Mouse (Mus musculus): ENCODE measurements around the gene Uqcc2. TPM values are rescaled to one million over a fixed set of nuclear protein-coding genes. Genes with fewer than 3 reads are reported as not detected.

Gene Uqcc2
- polyA plus RNA-seq, 1 experiment from 2014 or later: 350 TPM

GRCm38 (mm10) chr17:27101675-27102074 lies 32.0 kb downstream of the Uqcc2 start:
- Histone ChIP-seq H3K9ac (ENCODE audit: low read depth, low read length) (0 out of 2 replicates have a peak overlapping the region, but pooled peaks have one; percentile 8), H3K27ac (replicated peaks; ENCODE audit: low read depth, low read length) (no peak overlapping the region), H3K4me3 (ENCODE audit: low read depth, low read length) (no peak overlapping the region), H3K36me3 (ENCODE audit: control insufficient read depth, insufficient read depth, low read length) (no peaks in the 10 kb centered on the region), H3K4me1 (ENCODE audit: control insufficient read depth, insufficient read depth, low read length) (no peaks in the 10 kb centered on the region), H3K27me3 (replicated peaks; ENCODE audit: control insufficient read depth, insufficient read depth, low read length) (no peaks in the 10 kb centered on the region), H3K4me2 (ENCODE audit: low read depth, low read length) (no peak overlapping the region), H3K9me3 (ENCODE audit: control insufficient read depth, low read length) (no peaks in the 10 kb centered on the region)
- DNase-seq (ENCODE audit: low spot score) (no peak), ATAC-seq (ENCODE audit: low read depth) (no peak)
- WGBS: 67% methylated on average over 4 of the region's 5 CpGs

GRCm38 (mm10) chr17:27095690-27096089 lies 38.0 kb downstream of the Uqcc2 start:
- H3K36me3 ChIP-seq (ENCODE audit: control insufficient read depth, insufficient read depth, low read length): 0 out of 2 replicates have a peak, but pooled peaks cover 9% of the 10 kb centered on the region
- no peaks in the 10 kb centered on the region for H3K27me3 ChIP-seq (replicated peaks; ENCODE audit: control insufficient read depth, insufficient read depth, low read length)
- H3K9me3 ChIP-seq (ENCODE audit: control insufficient read depth, low read length): no peaks in the 10 kb centered on the region
- H3K4me1 ChIP-seq (ENCODE audit: control insufficient read depth, insufficient read depth, low read length): no peaks in the 10 kb centered on the region
- no peak overlapping the region for H3K9ac ChIP-seq (ENCODE audit: low read depth, low read length)
- H3K4me2 ChIP-seq (ENCODE audit: low read depth, low read length): no peak overlapping the region
- DNase-seq (ENCODE audit: low spot score) (peak; percentile 52), ATAC-seq (ENCODE audit: low read depth) (peak; percentile 50; the same call in 1 of the 2 replicates)
- WGBS: 31% methylated on average over 13 of the region's 13 CpGs
- no peak overlapping the region for H3K4me3 ChIP-seq (ENCODE audit: low read depth, low read length)
- H3K27ac ChIP-seq (replicated peaks; ENCODE audit: low read depth, low read length): no peak overlapping the region

- Histone ChIP-seq H3K9ac (ENCODE audit: low read depth, low read length) (no peak overlapping the region), H3K4me1 (ENCODE audit: control insufficient read depth, insufficient read depth, low read length) (no peaks in the 10 kb centered on the region), H3K36me3 (ENCODE audit: control insufficient read depth, insufficient read depth, low read length) (0 out of 2 replicates have a peak, but pooled peaks cover 9% of the 10 kb centered on the region), H3K27ac (replicated peaks; ENCODE audit: low read depth, low read length) (no peak overlapping the region), H3K4me2 (ENCODE audit: low read depth, low read length) (no peak overlapping the region), H3K9me3 (ENCODE audit: control insufficient read depth, low read length) (no peaks in the 10 kb centered on the region), H3K4me3 (ENCODE audit: low read depth, low read length) (no peak overlapping the region), H3K27me3 (replicated peaks; ENCODE audit: control insufficient read depth, insufficient read depth, low read length) (no peaks in the 10 kb centered on the region)
- DNase-seq (ENCODE audit: low spot score): no peak
- WGBS: 75% methylated on average over 9 of the region's 9 CpGs
- ATAC-seq (ENCODE audit: low read depth): no peak
Observed at GRCm38 (mm10) chr17:27090068-27090467, 43.6 kb downstream of the Uqcc2 start.

- no peak overlapping the region for H3K4me3 ChIP-seq (ENCODE audit: low read depth, low read length)
- no peaks in the 10 kb centered on the region for H3K4me1 ChIP-seq (ENCODE audit: control insufficient read depth, insufficient read depth, low read length)
- H3K27me3 ChIP-seq (replicated peaks; ENCODE audit: control insufficient read depth, insufficient read depth, low read length): no peaks in the 10 kb centered on the region
- H3K27ac ChIP-seq (replicated peaks; ENCODE audit: low read depth, low read length): no peak overlapping the region
- no peak for ATAC-seq (ENCODE audit: low read depth)
- no peak for DNase-seq (ENCODE audit: low spot score)
- 0 out of 2 replicates have a peak, but pooled peaks cover 9% of the 10 kb centered on the region for H3K36me3 ChIP-seq (ENCODE audit: control insufficient read depth, insufficient read depth, low read length)
- 34% methylated on average over 12 of the region's 12 CpGs for WGBS
- H3K9ac ChIP-seq (ENCODE audit: low read depth, low read length): no peak overlapping the region
- no peak overlapping the region for H3K4me2 ChIP-seq (ENCODE audit: low read depth, low read length)
- no peaks in the 10 kb centered on the region for H3K9me3 ChIP-seq (ENCODE audit: control insufficient read depth, low read length)
Observed at GRCm38 (mm10) chr17:27087426-27087825, 46.3 kb downstream of the Uqcc2 start.

GRCm38 (mm10) chr17:27085676-27086075 lies 48.0 kb downstream of the Uqcc2 start:
- Histone ChIP-seq H3K4me3 (ENCODE audit: low read depth, low read length) (no peak overlapping the region), H3K9me3 (ENCODE audit: control insufficient read depth, low read length) (no peaks in the 10 kb centered on the region), H3K9ac (ENCODE audit: low read depth, low read length) (no peak overlapping the region), H3K36me3 (ENCODE audit: control insufficient read depth, insufficient read depth, low read length) (no peaks in the 10 kb centered on the region), H3K4me1 (ENCODE audit: control insufficient read depth, insufficient read depth, low read length) (no peaks in the 10 kb centered on the region), H3K27me3 (replicated peaks; ENCODE audit: control insufficient read depth, insufficient read depth, low read length) (no peaks in the 10 kb centered on the region), H3K27ac (replicated peaks; ENCODE audit: low read depth, low read length) (no peak overlapping the region), H3K4me2 (ENCODE audit: low read depth, low read length) (no peak overlapping the region)
- DNase-seq (ENCODE audit: low spot score): peak; percentile 29
- WGBS: 71% methylated on average over 2 of the region's 2 CpGs
- ATAC-seq (ENCODE audit: low read depth): no peak

GRCm38 (mm10) chr17:27083601-27084000 lies 50.1 kb downstream of the Uqcc2 start:
- Histone ChIP-seq H3K4me3 (ENCODE audit: low read depth, low read length) (no peak overlapping the region), H3K9ac (ENCODE audit: low read depth, low read length) (no peak overlapping the region), H3K27ac (replicated peaks; ENCODE audit: low read depth, low read length) (no peak overlapping the region), H3K4me2 (ENCODE audit: low read depth, low read length) (no peak overlapping the region), H3K9me3 (ENCODE audit: control insufficient read depth, low read length) (no peaks in the 10 kb centered on the region), H3K4me1 (ENCODE audit: control insufficient read depth, insufficient read depth, low read length) (no peaks in the 10 kb centered on the region), H3K36me3 (ENCODE audit: control insufficient read depth, insufficient read depth, low read length) (no peaks in the 10 kb centered on the region), H3K27me3 (replicated peaks; ENCODE audit: control insufficient read depth, insufficient read depth, low read length) (no peaks in the 10 kb centered on the region)
- WGBS: 76% methylated on average over 9 of the region's 9 CpGs
- ATAC-seq (ENCODE audit: low read depth): no peak
- DNase-seq (ENCODE audit: low spot score): no peak

- no peak overlapping the region for H3K4me3 ChIP-seq (ENCODE audit: low read depth, low read length)
- WGBS: 39% methylated on average over 8 of the region's 8 CpGs
- no peak overlapping the region for H3K9ac ChIP-seq (ENCODE audit: low read depth, low read length)
- no peak for DNase-seq (ENCODE audit: low spot score)
- no peaks in the 10 kb centered on the region for H3K4me1 ChIP-seq (ENCODE audit: control insufficient read depth, insufficient read depth, low read length)
- H3K9me3 ChIP-seq (ENCODE audit: control insufficient read depth, low read length): peaks cover 3% of the 10 kb centered on the region; the same call in 1 of the 2 replicates
- H3K27ac ChIP-seq (replicated peaks; ENCODE audit: low read depth, low read length): no peak overlapping the region
- H3K27me3 ChIP-seq (replicated peaks; ENCODE audit: control insufficient read depth, insufficient read depth, low read length): no peaks in the 10 kb centered on the region
- ATAC-seq (ENCODE audit: low read depth): no peak
- H3K4me2 ChIP-seq (ENCODE audit: low read depth, low read length): no peak overlapping the region
- no peaks in the 10 kb centered on the region for H3K36me3 ChIP-seq (ENCODE audit: control insufficient read depth, insufficient read depth, low read length)
Observed at GRCm38 (mm10) chr17:27082796-27083195, 50.9 kb downstream of the Uqcc2 start.

- no peak for ATAC-seq (ENCODE audit: low read depth)
- H3K4me2 ChIP-seq (ENCODE audit: low read depth, low read length): no peak overlapping the region
- H3K4me1 ChIP-seq (ENCODE audit: control insufficient read depth, insufficient read depth, low read length): no peaks in the 10 kb centered on the region
- no peak overlapping the region for H3K4me3 ChIP-seq (ENCODE audit: low read depth, low read length)
- no peak overlapping the region for H3K9ac ChIP-seq (ENCODE audit: low read depth, low read length)
- no peak for DNase-seq (ENCODE audit: low spot score)
- WGBS: 76% methylated on average over 5 of the region's 5 CpGs
- peaks cover 7% of the 10 kb centered on the region for H3K9me3 ChIP-seq (ENCODE audit: control insufficient read depth, low read length)
- H3K36me3 ChIP-seq (ENCODE audit: control insufficient read depth, insufficient read depth, low read length): no peaks in the 10 kb centered on the region
- H3K27me3 ChIP-seq (replicated peaks; ENCODE audit: control insufficient read depth, insufficient read depth, low read length): no peaks in the 10 kb centered on the region
- no peak overlapping the region for H3K27ac ChIP-seq (replicated peaks; ENCODE audit: low read depth, low read length)
Observed at GRCm38 (mm10) chr17:27081868-27082267, 51.8 kb downstream of the Uqcc2 start.

GRCm38 (mm10) chr17:27078499-27078898 lies 55.2 kb downstream of the Uqcc2 start:
- Histone ChIP-seq H3K4me1 (ENCODE audit: control insufficient read depth, insufficient read depth, low read length) (no peaks in the 10 kb centered on the region; the same call in 1 of the 2 replicates), H3K9ac (ENCODE audit: low read depth, low read length) (no peak overlapping the region), H3K9me3 (ENCODE audit: control insufficient read depth, low read length) (peaks cover 7% of the 10 kb centered on the region), H3K27me3 (replicated peaks; ENCODE audit: control insufficient read depth, insufficient read depth, low read length) (no peaks in the 10 kb centered on the region), H3K4me2 (ENCODE audit: low read depth, low read length) (no peak overlapping the region), H3K4me3 (ENCODE audit: low read depth, low read length) (no peak overlapping the region), H3K27ac (replicated peaks; ENCODE audit: low read depth, low read length) (no peak overlapping the region), H3K36me3 (ENCODE audit: control insufficient read depth, insufficient read depth, low read length) (no peaks in the 10 kb centered on the region)
- DNase-seq (ENCODE audit: low spot score): no peak
- WGBS: 84% methylated on average over 6 of the region's 6 CpGs
- no peak for ATAC-seq (ENCODE audit: low read depth)
